Mouse (Mus musculus) intestine, embryonic 14.5 days (tissue): ENCODE measurements around the gene Cmss1. TPM values are rescaled to one million over a fixed set of nuclear protein-coding genes. Genes with fewer than 3 reads are reported as not detected.

ENCODE experiments used
- ATAC-seq: fragments of 200-750 bp; cut with Nextera tagmentation; replicated peaks from 2 replicates; pipeline ENCODE4 v1.8.0; 2017; ENCODE audit warnings: low read depth, moderate number of reproducible peaks, moderate TSS enrichment, moderate library complexity; ENCODE audit not compliant: low FRiP score, low TSS enrichment
- DNase-seq: peaks from one replicate; pipeline ENCODE4 v3.0.0-alpha.2; 2018; ENCODE audit warnings: low spot score
- H3K27ac ChIP-seq: fragments of 300-500 bp; sonication (generic); 2 replicates; pipeline ENCODE4 v1.5.1; 2014; ENCODE audit warnings: low read depth, mild to moderate bottlenecking, control low read depth
- H3K27me3 ChIP-seq: fragments of 300-500 bp; sonication (generic); replicated peaks from 2 replicates; pipeline ENCODE4 v1.6.1; 2014; ENCODE audit warnings: low read length, control low read depth; ENCODE audit not compliant: control insufficient read depth, insufficient read depth
- H3K36me3 ChIP-seq: fragments of 300-500 bp; sonication (generic); 2 replicates; pipeline ENCODE4 v1.6.1; 2014; ENCODE audit warnings: low read length, control low read depth; ENCODE audit not compliant: control insufficient read depth, insufficient read depth
- H3K4me1 ChIP-seq: fragments of 300-500 bp; sonication (generic); replicated peaks from 2 replicates; pipeline ENCODE4 v1.6.1; 2014; ENCODE audit warnings: low read length, control low read depth, mixed read lengths; ENCODE audit not compliant: control insufficient read depth, insufficient read depth
- H3K4me2 ChIP-seq: fragments of 300-500 bp; sonication (generic); 2 replicates; pipeline ENCODE4 v1.6.1; 2014; ENCODE audit warnings: low read length
- H3K4me3 ChIP-seq: fragments of 300-500 bp; sonication (generic); 2 replicates; pipeline ENCODE4 v1.5.1; 2014; ENCODE audit warnings: low read depth, low read length, control low read depth, mixed read lengths
- H3K9ac ChIP-seq: fragments of 300-500 bp; sonication (generic); 2 replicates; pipeline ENCODE4 v1.6.1; 2014; ENCODE audit warnings: mild to moderate bottlenecking, low read length
- H3K9me3 ChIP-seq: fragments of 300-500 bp; sonication (generic); 2 replicates; pipeline ENCODE4 v1.6.1; 2016; ENCODE audit warnings: low read length, control low read depth; ENCODE audit not compliant: control insufficient read depth
- WGBS: fragments of 180-500 bp; shearing (Covaris S2); extraction: QIAGEN DNeasy Blood & Tissue Kit; methylation state at CpG from one replicate; pipeline ENCODE4 v1.1.7; 2014; 5-methylcytosine and 5-hydroxymethylcytosine counted together
- polyA plus RNA-seq: library from polyadenylated mRNA; unstranded; fragments of >200 nt; fragmentation: Nextera tagmentation; extraction: Ambion mirVana; gene quantifications from 2 replicates; pipeline ENCODE4 v1.2.1, GENCODE M21; 2014

The Cmss1 gene
- polyA plus RNA-seq, 1 experiment from 2014 or later = 56.0 TPM

- Histone ChIP-seq H3K4me2 (no peak overlapping the region), H3K9me3 (no peaks in the 10 kb centered on the region), H3K27ac (peak overlapping the region; percentile 22; the same call in 1 of the 2 replicates), H3K4me1 (no peaks in the 10 kb centered on the region), H3K36me3 (no peaks in the 10 kb centered on the region), H3K27me3 (no peaks in the 10 kb centered on the region), H3K4me3 (no peak overlapping the region), H3K9ac (no peak overlapping the region)
- DNase-seq = no peak
- 51% methylated on average over 11 of the region's 11 CpGs for WGBS
- no peak for ATAC-seq
Observed at GRCm38 (mm10) chr16:57336770-57337423, 269.8 kb downstream of the Cmss1 start.

GRCm38 (mm10) chr16:57332301-57332700, 274.4 kb downstream of the Cmss1 start:
- Histone ChIP-seq H3K9ac (no peak overlapping the region), H3K4me2 (no peak overlapping the region), H3K27me3 (no peaks in the 10 kb centered on the region), H3K4me1 (no peaks in the 10 kb centered on the region), H3K9me3 (no peaks in the 10 kb centered on the region), H3K4me3 (no peak overlapping the region), H3K27ac (no peak overlapping the region), H3K36me3 (no peaks in the 10 kb centered on the region)
- DNase-seq = no peak
- ATAC-seq = no peak
- WGBS = 59% methylated on average over 7 of the region's 7 CpGs

GRCm38 (mm10) chr16:57330111-57330510, 276.6 kb downstream of the Cmss1 start:
- 84% methylated on average over 2 of the region's 2 CpGs for WGBS

GRCm38 (mm10) chr16:57329028-57329427, 277.6 kb downstream of the Cmss1 start:
- Histone ChIP-seq H3K9ac (no peak overlapping the region), H3K36me3 (no peaks in the 10 kb centered on the region), H3K27ac (no peak overlapping the region), H3K4me1 (no peaks in the 10 kb centered on the region), H3K27me3 (no peaks in the 10 kb centered on the region), H3K4me2 (no peak overlapping the region), H3K9me3 (no peaks in the 10 kb centered on the region), H3K4me3 (no peak overlapping the region)
- DNase-seq = no peak
- 78% methylated on average over 8 of the region's 8 CpGs for WGBS
- ATAC-seq = no peak

More at GRCm38 (mm10) chr16:57330111-57330510, 276.6 kb downstream of the Cmss1 start:
- ATAC-seq = no peak
- H3K4me1 ChIP-seq = no peaks in the 10 kb centered on the region
- no peaks in the 10 kb centered on the region for H3K36me3 ChIP-seq
- no peak overlapping the region for H3K4me3 ChIP-seq
- H3K4me2 ChIP-seq = no peak overlapping the region
- H3K27me3 ChIP-seq = no peaks in the 10 kb centered on the region
- no peak for DNase-seq
- no peak overlapping the region for H3K9ac ChIP-seq
- no peak overlapping the region for H3K27ac ChIP-seq
- no peaks in the 10 kb centered on the region for H3K9me3 ChIP-seq

GRCm38 (mm10) chr16:57326996-57327395, 279.7 kb downstream of the Cmss1 start:
- DNase-seq = no peak

DNA sequence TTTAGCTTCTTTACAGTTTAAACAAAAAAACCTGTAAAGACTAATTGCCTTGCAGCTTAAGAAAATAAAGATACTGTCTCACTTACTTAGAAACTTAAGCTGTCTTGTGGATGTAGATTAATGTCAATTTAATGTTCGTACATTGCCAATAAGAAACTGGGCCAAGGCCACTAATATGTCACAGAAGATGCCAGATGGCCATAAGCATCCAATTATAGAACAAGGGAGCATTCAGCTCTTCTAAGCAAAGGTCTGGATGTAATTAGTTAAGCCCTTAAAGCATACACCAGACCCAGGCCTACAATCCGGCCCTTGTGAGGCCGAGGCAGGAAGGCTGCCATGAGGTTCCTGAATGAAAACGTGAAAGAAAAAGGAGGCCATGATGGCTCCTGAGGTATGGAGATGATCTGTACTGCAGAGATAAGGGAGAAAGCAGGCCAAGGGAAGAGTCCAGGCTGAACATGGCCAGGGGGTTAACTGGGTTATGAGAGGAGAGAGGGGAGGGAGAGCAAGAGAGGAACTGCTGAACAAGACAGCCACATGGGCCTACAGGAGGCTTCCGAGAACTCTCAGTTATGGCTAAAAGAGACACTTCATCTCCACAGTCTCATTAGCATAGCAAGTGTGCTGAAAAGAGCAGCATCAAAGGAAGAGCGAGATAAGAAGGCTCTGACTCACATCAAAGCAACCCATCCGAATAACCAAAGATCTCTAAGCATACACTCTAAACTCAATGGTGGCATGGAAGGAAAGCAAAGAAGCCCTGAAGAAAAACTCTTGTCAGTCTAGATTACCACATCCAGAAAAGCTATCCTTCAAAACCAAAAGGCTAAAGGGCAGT, 287.2 kb downstream of the Cmss1 start:
- Histone ChIP-seq H3K27me3 (no peaks in the 10 kb centered on the region), H3K9ac (no peak overlapping the region), H3K4me2 (no peak overlapping the region), H3K4me1 (peaks cover 29% of the 10 kb centered on the region; the same call in 1 of the 2 replicates), H3K4me3 (no peak overlapping the region), H3K36me3 (no peaks in the 10 kb centered on the region), H3K9me3 (0 out of 2 replicates have a peak, but pooled peaks cover 3% of the 10 kb centered on the region), H3K27ac (no peak overlapping the region)
- WGBS = 78% methylated on average over 7 of the region's 7 CpGs
- ATAC-seq (no peak), DNase-seq (no peak)

More at GRCm38 (mm10) chr16:57326996-57327395, 279.7 kb downstream of the Cmss1 start:
- Histone ChIP-seq H3K36me3 (no peaks in the 10 kb centered on the region), H3K4me3 (no peak overlapping the region), H3K27me3 (no peaks in the 10 kb centered on the region), H3K4me2 (no peak overlapping the region), H3K9me3 (no peaks in the 10 kb centered on the region), H3K9ac (no peak overlapping the region), H3K27ac (no peak overlapping the region), H3K4me1 (no peaks in the 10 kb centered on the region)
- no peak for ATAC-seq
- 77% methylated on average over 7 of the region's 7 CpGs for WGBS

DNA sequence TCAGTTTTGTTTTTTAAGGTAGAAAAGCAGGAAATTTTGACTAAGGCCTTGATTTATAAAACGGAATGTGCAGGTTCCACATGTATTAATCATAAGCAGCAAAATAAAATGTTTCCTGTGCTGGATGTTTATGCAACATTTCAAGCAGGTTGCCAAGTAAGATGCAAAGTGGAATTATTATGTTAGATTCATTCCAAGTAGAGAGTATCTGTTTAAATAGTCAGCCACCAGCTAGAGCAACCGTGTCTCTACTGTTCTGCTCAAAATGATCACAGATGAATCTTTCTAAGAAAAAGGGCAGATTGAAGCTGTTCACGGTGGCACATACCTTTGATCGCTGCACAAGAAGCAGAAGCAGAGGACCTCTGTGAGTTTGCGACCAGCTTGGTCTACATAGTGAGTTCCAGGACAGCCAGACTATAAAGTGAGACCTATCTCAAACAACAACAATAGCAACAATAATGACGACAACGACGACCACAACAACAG, 288.0 kb downstream of the Cmss1 start:
- 0 out of 2 replicates have a peak, but pooled peaks cover 3% of the 10 kb centered on the region for H3K9me3 ChIP-seq
- no peaks in the 10 kb centered on the region for H3K27me3 ChIP-seq
- WGBS = 63% methylated on average over 8 of the region's 8 CpGs
- DNase-seq = no peak
- H3K9ac ChIP-seq = no peak overlapping the region
- ATAC-seq = 0 out of 2 replicates have a peak, but pooled peaks have one; percentile 40
- no peak overlapping the region for H3K4me2 ChIP-seq
- H3K36me3 ChIP-seq = no peaks in the 10 kb centered on the region
- H3K4me3 ChIP-seq = no peak overlapping the region
- H3K27ac ChIP-seq = peak overlapping the region; percentile 72
- peaks cover 32% of the 10 kb centered on the region; the same call in 1 of the 2 replicates for H3K4me1 ChIP-seq

DNA sequence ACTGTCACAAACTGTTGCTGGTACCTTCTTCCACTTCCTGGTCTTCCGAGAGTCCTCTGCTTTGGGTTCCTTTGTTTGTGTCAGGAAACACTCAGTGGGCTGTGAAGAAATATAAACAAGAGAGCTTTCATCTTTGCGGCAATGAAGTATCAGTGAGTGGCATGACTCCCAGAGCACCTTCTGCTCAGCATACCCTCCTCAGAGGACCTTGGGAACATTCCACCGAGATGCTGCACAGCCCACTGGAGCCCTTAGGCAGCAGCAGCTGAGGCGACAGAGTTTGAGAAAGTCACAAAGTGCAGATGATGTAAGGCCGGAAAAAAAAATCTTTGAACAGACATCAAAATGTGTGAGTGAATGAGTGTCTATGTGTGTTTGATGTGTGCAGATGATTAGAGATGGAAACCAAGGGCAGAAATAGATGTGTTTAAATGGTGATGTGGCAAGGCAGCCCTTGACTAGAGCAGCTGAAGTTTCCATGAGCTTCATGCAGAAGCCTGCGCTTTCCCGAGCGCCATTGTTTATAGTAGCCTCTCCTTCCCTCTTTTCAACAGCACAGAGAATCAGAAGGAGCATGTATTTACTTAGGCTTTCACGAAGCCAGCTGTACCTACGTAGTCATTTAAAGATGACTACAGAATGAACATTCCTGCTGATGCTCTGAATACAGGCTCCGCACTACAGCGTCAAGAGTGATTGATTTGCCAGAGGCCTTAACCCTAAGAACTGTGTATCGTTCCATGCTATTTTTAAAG, 288.6 kb downstream of the Cmss1 start:
- H3K4me2 ChIP-seq = no peak overlapping the region
- peaks cover 32% of the 10 kb centered on the region; the same call in 1 of the 2 replicates for H3K4me1 ChIP-seq
- ATAC-seq (peak; percentile 73; the same call in 1 of the 2 replicates), DNase-seq (no peak)
- peak overlapping the region; percentile 72 for H3K27ac ChIP-seq
- WGBS = 30% methylated on average over 13 of the region's 13 CpGs
- no peak overlapping the region for H3K4me3 ChIP-seq
- H3K27me3 ChIP-seq = no peaks in the 10 kb centered on the region
- H3K9me3 ChIP-seq = 0 out of 2 replicates have a peak, but pooled peaks cover 3% of the 10 kb centered on the region
- H3K9ac ChIP-seq = no peak overlapping the region
- H3K36me3 ChIP-seq = no peaks in the 10 kb centered on the region
